Mouse (Mus musculus): ENCODE measurements around the gene Ugt1a1.

DNA sequence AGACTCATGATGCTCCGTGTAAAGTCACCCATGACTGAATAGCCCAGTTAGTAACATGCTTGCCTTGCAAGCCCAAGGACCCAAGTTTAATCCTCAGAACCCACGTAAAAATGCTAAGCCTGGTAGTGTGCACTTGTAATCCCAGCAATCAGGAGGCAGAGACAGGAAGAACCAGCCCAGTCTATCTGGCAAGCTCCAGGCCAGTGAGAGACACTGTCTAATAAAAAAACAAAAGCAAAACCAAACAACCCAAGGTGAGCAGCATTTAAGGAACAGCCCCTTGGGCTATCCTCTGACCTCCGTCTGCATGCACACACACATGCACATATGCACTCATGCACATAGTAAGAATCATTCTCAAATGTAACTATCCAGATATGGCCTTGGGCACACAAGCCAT is 17.8 kb downstream of the Ugt1a1 start:
- TF ChIP-seq POLR2A (IDR thresholded peaks at IDR 0.05; ENCODE audit: low read depth, low read length), result no peak
- TF ChIP-seq CTCF (conservative IDR thresholded peaks at IDR 0.05; ENCODE audit: insufficient read depth, insufficient read length, low read depth, low read length), result no peak
